Mouse (Mus musculus) neural tube, embryonic 13.5 days (tissue): ENCODE measurements around the gene Gm9936. TPM values are rescaled to one million over a fixed set of nuclear protein-coding genes. Genes with fewer than 3 reads are reported as not detected.
A peak's percentile ranks its signal among the peaks of the same experiment; 100 is the strongest.

Experiments
- ATAC-seq: fragments of 200-750 bp; cut with Nextera tagmentation; 2 replicates; pipeline ENCODE4 v1.8.0; 2017; ENCODE audit warnings: low read depth, mild to moderate bottlenecking, moderate TSS enrichment, moderate library complexity
- H3K27ac ChIP-seq: fragments of 300-500 bp; sonication (generic); replicated peaks from 2 replicates; pipeline ENCODE4 v1.5.1; 2015; ENCODE audit warnings: moderate library complexity, mild to moderate bottlenecking, inconsistent platforms
- H3K27me3 ChIP-seq: fragments of 300-500 bp; sonication (generic); 2 replicates; pipeline ENCODE4 v1.6.1; 2015; ENCODE audit warnings: mild to moderate bottlenecking, inconsistent platforms
- H3K36me3 ChIP-seq: fragments of 300-500 bp; sonication (generic); 2 replicates; pipeline ENCODE4 v1.6.1; 2015; ENCODE audit warnings: mild to moderate bottlenecking, inconsistent platforms
- H3K4me1 ChIP-seq: fragments of 300-500 bp; sonication (generic); replicated peaks from 2 replicates; pipeline ENCODE4 v1.6.1; 2015; ENCODE audit warnings: inconsistent platforms
- H3K4me2 ChIP-seq: fragments of 300-500 bp; sonication (generic); 2 replicates; pipeline ENCODE4 v1.6.1; 2015; ENCODE audit warnings: inconsistent platforms, mild to moderate bottlenecking, moderate library complexity
- H3K4me3 ChIP-seq: fragments of 300-500 bp; sonication (generic); 2 replicates; pipeline ENCODE4 v1.5.1; 2015; ENCODE audit warnings: mild to moderate bottlenecking, inconsistent platforms
- H3K9ac ChIP-seq: fragments of 300-500 bp; sonication (generic); 2 replicates; pipeline ENCODE4 v1.6.1; 2015; ENCODE audit warnings: moderate library complexity, mild to moderate bottlenecking, inconsistent platforms
- H3K9me3 ChIP-seq: fragments of 300-500 bp; sonication (generic); 2 replicates; pipeline ENCODE4 v1.6.1; 2016; ENCODE audit warnings: inconsistent platforms
- WGBS: fragments of 180-500 bp; shearing (Covaris S2); methylation state at CpG from one replicate; pipeline ENCODE4 v1.1.7; 2015; 5-methylcytosine and 5-hydroxymethylcytosine counted together
- microRNA-seq: library from miRNA; unstranded; fragments of <30 nt; microRNA quantifications from one replicate; pipeline ENCODE4, GENCODE M21; 2016
- polyA plus RNA-seq: library from polyadenylated mRNA; unstranded; fragments of >200 nt; fragmentation: Nextera tagmentation; extraction: Ambion mirVana; gene quantifications from 2 replicates; pipeline ENCODE4 v1.2.1, GENCODE M21; 2015

The Gm9936 gene
- polyA plus RNA-seq, 1 experiment from 2014 or later = 1.3 TPM

GRCm38 (mm10) chr5:114807468-114807867 lies 51.0 kb downstream of the Gm9936 start:
- no peak overlapping the region for H3K9ac ChIP-seq
- 31% methylated on average over 8 of the region's 8 CpGs for WGBS
- peak overlapping the region; percentile 28; the same call in 1 of the 2 replicates for H3K27ac ChIP-seq
- ATAC-seq = no peak
- H3K4me1 ChIP-seq = peaks cover 43% of the 10 kb centered on the region
- no peak overlapping the region for H3K4me2 ChIP-seq
- H3K4me3 ChIP-seq = no peak overlapping the region
- H3K9me3 ChIP-seq = no peaks in the 10 kb centered on the region
- H3K36me3 ChIP-seq = peaks cover 76% of the 10 kb centered on the region
- H3K27me3 ChIP-seq = no peaks in the 10 kb centered on the region

- peaks cover 80% of the 10 kb centered on the region for H3K36me3 ChIP-seq
These were observed 51.4 kb downstream of the Gm9936 start for GRCm38 (mm10) chr5:114807063-114807462.

GRCm38 (mm10) chr5:114806636-114807035 lies 51.8 kb downstream of the Gm9936 start:
- WGBS = 92% methylated on average over 8 of the region's 8 CpGs
- no peak overlapping the region for H3K4me2 ChIP-seq
- peaks cover 84% of the 10 kb centered on the region for H3K36me3 ChIP-seq
- H3K27ac ChIP-seq = peak overlapping the region; percentile 56
- no peak overlapping the region for H3K4me3 ChIP-seq
- no peak for ATAC-seq
- H3K9me3 ChIP-seq = no peaks in the 10 kb centered on the region
- peaks cover 35% of the 10 kb centered on the region for H3K4me1 ChIP-seq
- H3K9ac ChIP-seq = no peak overlapping the region
- H3K27me3 ChIP-seq = no peaks in the 10 kb centered on the region

More at GRCm38 (mm10) chr5:114807063-114807462, 51.4 kb downstream of the Gm9936 start:
- Histone ChIP-seq H3K9ac (no peak overlapping the region), H3K27ac (peak overlapping the region; percentile 28; the same call in 1 of the 2 replicates), H3K9me3 (no peaks in the 10 kb centered on the region), H3K4me1 (peaks cover 39% of the 10 kb centered on the region), H3K4me2 (no peak overlapping the region), H3K4me3 (no peak overlapping the region), H3K27me3 (no peaks in the 10 kb centered on the region)
- ATAC-seq = no peak
- WGBS = 51% methylated on average over 9 of the region's 9 CpGs

Small RNA genes within 50 kb of the gene (microRNA-seq; reads per million reads assigned to microRNA genes)
- gene Mir6240 = 4.4 reads per million, percentile 18 among the genes with 10 or more reads in this experiment

Other genes starting within 250 kb of the Gm9936 start
- gene Trpv4, start 200.3 kb downstream of the Gm9936 start, polyA plus RNA-seq = 0.81 and 1.5 TPM in 2 replicates
- gene Gltp, start 167.7 kb downstream of the Gm9936 start, polyA plus RNA-seq = 41.4 and 48.5 TPM in 2 replicates
- 18.3 and 19.0 TPM in 2 replicates for gene Tchp, start 150.9 kb downstream of the Gm9936 start, polyA plus RNA-seq
- 50.3 and 52.0 TPM in 2 replicates for gene Ankrd13a, start 84.0 kb downstream of the Gm9936 start, polyA plus RNA-seq
- gene Git2, start 83.2 kb downstream of the Gm9936 start, polyA plus RNA-seq = 47.5 and 52.1 TPM in 2 replicates
- gene 1500011B03Rik, start 35.2 kb downstream of the Gm9936 start, polyA plus RNA-seq = 243 and 266 TPM in 2 replicates
- gene 4930519G04Rik, start 5.0 kb downstream of the Gm9936 start, polyA plus RNA-seq = not detected in 2 replicates
- 3.3 and 5.1 TPM in 2 replicates for gene Oasl2, start 38.3 kb upstream of the Gm9936 start, polyA plus RNA-seq
- gene Oasl1, start 64.6 kb upstream of the Gm9936 start, polyA plus RNA-seq = 0.50 and 0.66 TPM in 2 replicates
- 94.9 and 111 TPM in 2 replicates for gene 2210016L21Rik, start 83.5 kb upstream of the Gm9936 start, polyA plus RNA-seq
- gene Hnf1a, start 112.4 kb upstream of the Gm9936 start, polyA plus RNA-seq = 0.10 TPM in 1 of 2 replicates, not detected in the other
- gene Sppl3, start 152.5 kb upstream of the Gm9936 start, polyA plus RNA-seq = 15.7 and 21.3 TPM in 2 replicates
- 32.8 and 33.7 TPM in 2 replicates for gene Gm10401, start 239.6 kb upstream of the Gm9936 start, polyA plus RNA-seq